Mouse (Mus musculus) midbrain, embryonic 10.5 days (tissue): ENCODE measurements around the gene Srd5a1. TPM values are rescaled to one million over a fixed set of nuclear protein-coding genes. Genes with fewer than 3 reads are reported as not detected.

Source experiments
- DNase-seq: peaks from one replicate; pipeline ENCODE4 v3.0.0-alpha.2; 2017; ENCODE audit warnings: low spot score
- H3K27ac ChIP-seq: fragments of 300-500 bp; sonication (generic); replicated peaks from 2 replicates; pipeline ENCODE4 v1.5.1; 2016; ENCODE audit warnings: mild to moderate bottlenecking
- H3K27me3 ChIP-seq: fragments of 300-500 bp; sonication (generic); 2 replicates; pipeline ENCODE4 v1.6.1; 2016; ENCODE audit warnings: low read depth, mild to moderate bottlenecking; ENCODE audit not compliant: poor library complexity, severe bottlenecking
- H3K36me3 ChIP-seq: fragments of 300-500 bp; sonication (generic); 2 replicates; pipeline ENCODE4 v1.6.1; 2016; ENCODE audit warnings: mild to moderate bottlenecking, moderate library complexity
- H3K4me1 ChIP-seq: fragments of 300-500 bp; sonication (generic); 2 replicates; pipeline ENCODE4 v1.6.1; 2016
- H3K4me3 ChIP-seq: fragments of 300-500 bp; sonication (generic); 2 replicates; pipeline ENCODE4 v1.5.1; 2016; ENCODE audit warnings: mild to moderate bottlenecking, moderate library complexity
- H3K9me3 ChIP-seq: fragments of 300-500 bp; sonication (generic); replicated peaks from 2 replicates; pipeline ENCODE4 v1.6.1; 2016; ENCODE audit warnings: mild to moderate bottlenecking
- WGBS: fragments of 180-500 bp; shearing (Covaris S2); methylation state at CpG from one replicate; pipeline ENCODE4 v1.1.7; 2016; 5-methylcytosine and 5-hydroxymethylcytosine counted together
- polyA plus RNA-seq: library from polyadenylated mRNA; unstranded; fragments of >200 nt; fragmentation: Nextera tagmentation; extraction: Ambion mirVana; gene quantifications from 2 replicates; pipeline ENCODE4 v1.2.1, GENCODE M21; 2016

Gene Srd5a1
- 24.8 and 27.1 TPM in 2 replicates for polyA plus RNA-seq

DNA sequence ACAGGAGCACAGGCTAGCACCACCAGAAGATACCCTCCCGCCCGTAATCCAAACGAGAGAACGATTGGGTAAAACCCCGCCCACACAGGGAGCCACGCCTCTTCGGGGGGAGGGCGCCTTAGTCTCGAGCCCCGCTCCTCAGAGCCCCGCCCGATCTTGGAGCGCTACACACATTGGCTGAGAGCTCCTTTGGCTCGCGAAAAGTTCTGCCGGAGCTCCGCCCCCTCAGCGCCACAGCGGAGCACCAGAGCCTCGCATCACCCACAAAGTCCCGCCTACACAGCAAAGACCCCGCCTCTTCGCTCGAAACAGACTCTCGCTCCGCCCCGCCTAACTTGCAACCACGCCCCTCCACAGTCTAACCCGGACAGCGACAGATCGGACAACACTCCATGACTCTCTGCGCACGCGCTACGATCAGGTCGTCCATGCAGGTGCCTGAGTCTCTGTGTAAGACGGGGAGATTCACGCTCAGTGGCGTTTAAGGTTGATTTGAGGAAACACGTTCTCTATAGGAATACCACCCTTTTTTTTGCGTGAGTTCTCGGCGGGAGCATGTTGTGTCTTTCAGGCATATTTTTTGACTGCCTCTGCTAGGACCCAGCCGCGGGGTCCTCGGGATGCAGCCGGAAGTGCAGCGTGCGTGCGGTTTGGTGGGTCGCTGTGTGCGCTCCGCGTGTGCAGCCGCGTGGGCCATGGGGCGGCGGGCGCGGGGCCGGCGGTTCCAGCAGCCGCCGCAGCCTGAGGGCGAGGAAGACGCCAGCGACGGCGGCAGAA is at the start of gene Srd5a1:
Srd5a1 (minus strand) TSS at position 45 of the 777 bp plus-strand sequence.
- DNase-seq: peak; percentile 100
- H3K4me3 ChIP-seq: peak within 1 kb of the TSS; percentile 97
- H3K27ac ChIP-seq: peak within 1 kb of the TSS; percentile 96
- peaks cover 29% of the 10 kb centered on the region for H3K4me1 ChIP-seq
- WGBS: under 1% methylated on average over 69 of the region's 69 CpGs
- H3K9me3 ChIP-seq: no peaks in the 10 kb centered on the region
- no peaks in the 10 kb centered on the region for H3K27me3 ChIP-seq
- H3K36me3 ChIP-seq: peaks cover 36% of the 10 kb centered on the region

- Histone ChIP-seq H3K4me1 (no peaks in the 10 kb centered on the region), H3K4me3 (no peak overlapping the region), H3K27ac (no peak overlapping the region), H3K27me3 (no peaks in the 10 kb centered on the region), H3K9me3 (no peaks in the 10 kb centered on the region), H3K36me3 (no peaks in the 10 kb centered on the region)
- no peak for DNase-seq
- WGBS: 87% methylated on average over 3 of the region's 3 CpGs
Observed at GRCm38 (mm10) chr13:69654508-69654907, 43.3 kb upstream of the Srd5a1 start.

DNA sequence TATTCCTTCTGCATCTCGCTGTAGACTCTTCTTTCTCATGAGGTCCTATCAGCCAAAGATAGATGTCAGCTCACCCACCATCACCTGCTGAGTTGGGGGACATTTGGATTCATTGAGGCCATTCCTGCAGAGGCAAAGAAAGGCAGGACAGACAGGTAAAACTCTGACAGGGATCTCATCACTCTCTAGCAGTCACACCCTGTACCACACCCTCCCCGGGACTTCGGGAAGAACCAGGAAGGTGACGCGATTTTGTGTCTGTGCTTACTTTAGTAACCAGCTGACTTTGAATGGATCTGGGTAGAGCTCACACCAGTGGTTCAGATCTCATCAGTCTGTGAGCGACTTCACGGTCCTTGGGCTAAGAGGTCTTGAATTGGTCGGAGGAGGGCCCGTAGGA is 35.2 kb upstream of the Srd5a1 start:
- no peaks in the 10 kb centered on the region for H3K27me3 ChIP-seq
- 84% methylated on average over 9 of the region's 9 CpGs for WGBS
- H3K36me3 ChIP-seq: no peaks in the 10 kb centered on the region
- H3K9me3 ChIP-seq: no peaks in the 10 kb centered on the region
- H3K4me3 ChIP-seq: no peak overlapping the region
- H3K4me1 ChIP-seq: no peaks in the 10 kb centered on the region
- no peak for DNase-seq
- no peak overlapping the region for H3K27ac ChIP-seq

DNA sequence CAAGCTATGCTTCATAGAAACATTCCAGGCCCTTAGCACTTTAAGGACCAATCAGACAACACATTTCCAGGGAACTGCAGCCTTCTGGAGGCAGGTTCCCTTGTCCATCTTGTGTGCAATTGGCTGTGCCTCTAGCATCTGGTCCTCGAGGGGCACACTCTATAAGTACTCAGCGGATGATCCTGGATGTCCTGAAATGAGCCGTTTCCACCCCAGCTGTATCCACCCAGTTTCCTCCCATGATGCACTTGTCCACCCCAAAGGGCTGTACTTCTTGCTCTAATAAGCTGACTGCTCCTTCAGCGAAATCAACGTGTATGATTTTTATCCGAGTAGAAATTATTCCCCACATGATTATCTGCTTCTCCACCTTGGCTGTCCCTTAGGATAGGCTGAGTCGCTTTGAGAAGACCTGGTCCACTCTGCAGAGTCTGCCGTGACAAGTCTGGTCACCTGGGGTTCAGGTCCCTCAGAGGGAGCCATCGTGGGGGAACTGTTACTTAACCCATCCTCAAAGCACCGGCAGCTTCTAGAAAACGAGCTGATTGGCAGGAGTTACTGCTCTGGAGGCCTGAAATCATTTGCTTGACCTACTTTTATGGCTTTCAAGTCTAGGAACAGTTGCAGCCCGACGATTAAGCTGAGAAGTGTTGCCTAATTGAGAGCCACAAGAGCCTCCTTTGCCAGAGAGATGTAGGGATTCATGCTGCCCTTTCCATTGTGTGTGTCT is 34.6 kb upstream of the Srd5a1 start:
- WGBS: 82% methylated on average over 13 of the region's 13 CpGs
- DNase-seq: no peak
- Histone ChIP-seq H3K4me1 (no peaks in the 10 kb centered on the region), H3K27me3 (no peaks in the 10 kb centered on the region), H3K9me3 (no peaks in the 10 kb centered on the region), H3K36me3 (0 out of 2 replicates have a peak, but pooled peaks cover 4% of the 10 kb centered on the region), H3K27ac (no peak overlapping the region), H3K4me3 (no peak overlapping the region)

DNA sequence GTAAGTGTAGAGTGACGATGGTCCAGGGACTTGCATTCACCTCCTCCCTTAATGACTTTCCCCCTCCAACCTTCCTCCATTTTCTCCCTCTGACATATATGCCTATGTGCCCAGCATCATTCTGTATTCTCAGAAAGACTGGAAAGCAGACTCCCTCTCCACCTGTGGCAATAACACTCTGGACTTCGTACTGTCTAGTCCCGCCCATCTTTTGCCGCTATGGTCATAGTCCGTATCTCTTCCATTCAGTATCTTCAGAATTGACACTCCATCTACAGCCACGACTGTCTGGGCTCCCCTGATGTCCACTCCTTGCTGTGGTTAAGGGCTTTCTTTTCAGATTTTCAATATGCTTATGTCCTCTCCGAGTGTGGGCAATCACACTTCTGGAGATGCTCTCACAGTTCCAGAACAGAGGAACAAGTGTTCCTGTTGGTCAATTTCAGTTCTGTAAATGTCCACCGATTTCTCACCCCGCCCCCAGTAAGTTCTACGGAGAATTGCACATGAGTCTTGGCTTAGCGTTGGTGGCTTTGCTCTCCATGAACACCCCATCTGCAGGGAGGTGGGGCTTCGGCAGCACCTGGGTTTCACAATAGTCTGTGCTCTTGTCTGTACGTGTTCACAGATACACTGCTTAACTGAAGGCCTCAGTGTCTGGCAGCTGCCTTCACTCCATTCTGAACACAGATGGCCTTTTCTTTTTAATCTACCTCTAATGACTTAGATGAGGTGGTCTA is 33.4 kb upstream of the Srd5a1 start:
- DNase-seq: no peak
- no peaks in the 10 kb centered on the region for H3K4me1 ChIP-seq
- peaks cover 16% of the 10 kb centered on the region for H3K36me3 ChIP-seq
- no peaks in the 10 kb centered on the region for H3K9me3 ChIP-seq
- no peaks in the 10 kb centered on the region for H3K27me3 ChIP-seq
- no peak overlapping the region for H3K27ac ChIP-seq
- H3K4me3 ChIP-seq: no peak overlapping the region
- 87% methylated on average over 13 of the region's 13 CpGs for WGBS

GRCm38 (mm10) chr13:69643937-69644336 is 32.7 kb upstream of the Srd5a1 start:
- H3K36me3 ChIP-seq: peaks cover 23% of the 10 kb centered on the region
- DNase-seq: no peak
- H3K4me3 ChIP-seq: no peak overlapping the region
- H3K27me3 ChIP-seq: no peaks in the 10 kb centered on the region
- no peaks in the 10 kb centered on the region for H3K9me3 ChIP-seq
- no peaks in the 10 kb centered on the region for H3K4me1 ChIP-seq
- no peak overlapping the region for H3K27ac ChIP-seq
- WGBS: 89% methylated on average over 2 of the region's 2 CpGs

- Histone ChIP-seq H3K27ac (no peak overlapping the region), H3K4me1 (no peaks in the 10 kb centered on the region), H3K36me3 (peaks cover 33% of the 10 kb centered on the region), H3K27me3 (no peaks in the 10 kb centered on the region), H3K9me3 (no peaks in the 10 kb centered on the region), H3K4me3 (no peak overlapping the region)
- 79% methylated on average over 5 of the region's 5 CpGs for WGBS
- DNase-seq: no peak
Observed at GRCm38 (mm10) chr13:69642656-69643216, 31.5 kb upstream of the Srd5a1 start.

- H3K36me3 ChIP-seq: peaks cover 51% of the 10 kb centered on the region
- no peaks in the 10 kb centered on the region for H3K27me3 ChIP-seq
- no peaks in the 10 kb centered on the region for H3K4me1 ChIP-seq
- H3K4me3 ChIP-seq: no peak overlapping the region
- 91% methylated on average over 3 of the region's 3 CpGs for WGBS
- H3K9me3 ChIP-seq: no peaks in the 10 kb centered on the region
- H3K27ac ChIP-seq: no peak overlapping the region
- DNase-seq: no peak
Observed at GRCm38 (mm10) chr13:69641017-69641416, 29.8 kb upstream of the Srd5a1 start.

GRCm38 (mm10) chr13:69640541-69640940 is 29.3 kb upstream of the Srd5a1 start:
- 90% methylated on average over 4 of the region's 4 CpGs for WGBS
- DNase-seq: no peak
- H3K36me3 ChIP-seq: peaks cover 55% of the 10 kb centered on the region
- H3K4me1 ChIP-seq: no peaks in the 10 kb centered on the region
- H3K27me3 ChIP-seq: no peaks in the 10 kb centered on the region
- no peaks in the 10 kb centered on the region for H3K9me3 ChIP-seq
- no peak overlapping the region for H3K27ac ChIP-seq
- H3K4me3 ChIP-seq: no peak overlapping the region

DNA sequence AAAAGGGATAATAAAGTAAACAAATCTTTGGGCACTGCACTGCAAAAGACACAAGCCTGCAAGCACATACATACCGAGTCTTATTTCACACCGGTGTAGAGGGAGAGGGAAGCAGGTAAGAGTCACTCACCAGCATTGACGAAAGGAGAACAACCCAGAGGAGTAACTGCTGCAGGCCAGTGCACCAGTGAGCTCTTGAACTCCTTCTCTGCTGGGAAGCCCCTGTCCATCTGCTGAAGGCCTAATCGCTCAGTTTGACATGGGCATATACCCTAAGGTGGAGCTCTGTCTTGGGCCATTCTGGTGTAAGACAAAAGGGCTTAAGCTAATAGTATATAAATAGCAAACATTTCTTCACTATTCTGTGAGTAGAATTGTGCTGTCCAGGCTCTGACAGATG is 28.9 kb upstream of the Srd5a1 start:
- Histone ChIP-seq H3K36me3 (peaks cover 60% of the 10 kb centered on the region), H3K27ac (no peak overlapping the region), H3K9me3 (no peaks in the 10 kb centered on the region), H3K27me3 (no peaks in the 10 kb centered on the region), H3K4me3 (no peak overlapping the region), H3K4me1 (no peaks in the 10 kb centered on the region)
- DNase-seq: no peak
- 93% methylated on average over 4 of the region's 4 CpGs for WGBS

DNA sequence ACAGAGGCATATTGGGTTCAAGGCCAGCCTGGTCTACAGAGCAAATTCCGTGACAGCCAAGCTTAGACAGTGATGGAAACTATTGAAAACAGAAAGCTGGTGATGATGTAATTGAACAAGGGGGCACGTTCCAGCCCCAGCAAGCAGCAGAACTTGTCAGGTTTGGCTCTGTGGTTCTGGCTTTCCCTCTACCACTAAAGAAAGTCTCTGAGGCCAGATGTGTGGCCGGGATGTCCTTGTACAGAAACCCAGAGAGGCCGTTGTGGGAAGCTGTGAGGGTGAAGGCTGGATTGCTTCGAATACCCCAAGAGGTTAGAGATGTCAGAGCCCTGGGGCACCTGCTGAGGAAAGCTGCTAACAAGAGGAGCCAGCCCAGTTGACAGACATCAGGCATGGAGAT is 28.0 kb upstream of the Srd5a1 start:
- 91% methylated on average over 5 of the region's 5 CpGs for WGBS
- no peaks in the 10 kb centered on the region for H3K9me3 ChIP-seq
- H3K27ac ChIP-seq: no peak overlapping the region
- no peaks in the 10 kb centered on the region for H3K27me3 ChIP-seq
- H3K36me3 ChIP-seq: peaks cover 68% of the 10 kb centered on the region
- no peaks in the 10 kb centered on the region for H3K4me1 ChIP-seq
- no peak for DNase-seq
- H3K4me3 ChIP-seq: no peak overlapping the region

- Histone ChIP-seq H3K9me3 (no peaks in the 10 kb centered on the region), H3K27me3 (no peaks in the 10 kb centered on the region), H3K36me3 (peaks cover 79% of the 10 kb centered on the region), H3K27ac (no peak overlapping the region), H3K4me1 (no peaks in the 10 kb centered on the region), H3K4me3 (no peak overlapping the region)
- DNase-seq: no peak
- WGBS: 87% methylated on average over 6 of the region's 6 CpGs
Observed at GRCm38 (mm10) chr13:69638108-69638626, 26.9 kb upstream of the Srd5a1 start.
